Mouse (Mus musculus) liver, postnatal 0 days (tissue): ENCODE measurements around the gene Cers5. TPM values are rescaled to one million over a fixed set of nuclear protein-coding genes. Genes with fewer than 3 reads are reported as not detected.
A peak's percentile ranks its signal among the peaks of the same experiment; 100 is the strongest.

ENCODE experiments used
- ATAC-seq: fragments of 200-750 bp; cut with Nextera tagmentation; 2 replicates; pipeline ENCODE4 v1.8.0; 2017; ENCODE audit warnings: mild to moderate bottlenecking, moderate library complexity
- DNase-seq: peaks from one replicate; pipeline ENCODE4 v3.0.0-alpha.2; 2016
- H3K27ac ChIP-seq: fragments of 300-500 bp; sonication (generic); 2 replicates; pipeline ENCODE4 v1.5.1; 2014; ENCODE audit warnings: antibody characterized with exemption, moderate library complexity, mild to moderate bottlenecking, low read depth
- H3K27me3 ChIP-seq: fragments of 300-500 bp; sonication (generic); 2 replicates; pipeline ENCODE4 v1.6.1; 2014; ENCODE audit warnings: low read length, control low read depth, mixed read lengths; ENCODE audit not compliant: insufficient read depth
- H3K36me3 ChIP-seq: fragments of 300-500 bp; sonication (generic); replicated peaks from 2 replicates; pipeline ENCODE4 v1.6.1; 2014; ENCODE audit warnings: mild to moderate bottlenecking, control low read depth, low read length, moderate library complexity, mixed read lengths; ENCODE audit not compliant: insufficient read depth
- H3K4me1 ChIP-seq: fragments of 300-500 bp; sonication (generic); 2 replicates; pipeline ENCODE4 v1.6.1; 2014; ENCODE audit warnings: antibody characterized with exemption, mild to moderate bottlenecking, control low read depth; ENCODE audit not compliant: insufficient read depth
- H3K4me2 ChIP-seq: fragments of 300-500 bp; sonication (generic); 2 replicates; pipeline ENCODE4 v1.6.1; 2014; ENCODE audit warnings: low read depth, mild to moderate bottlenecking, low read length, moderate library complexity, mixed read lengths
- H3K4me3 ChIP-seq: fragments of 300-500 bp; sonication (generic); 2 replicates; pipeline ENCODE4 v1.5.1; 2014; ENCODE audit warnings: low read depth, low read length
- H3K9ac ChIP-seq: fragments of 300-500 bp; sonication (generic); replicated peaks from 2 replicates; pipeline ENCODE4 v1.6.1; 2014; ENCODE audit warnings: mild to moderate bottlenecking, moderate library complexity
- H3K9me3 ChIP-seq: fragments of 300-500 bp; sonication (generic); 2 replicates; pipeline ENCODE4 v1.6.1; 2016; ENCODE audit warnings: mild to moderate bottlenecking, control low read depth, low read length, mixed read lengths
- CTCF ChIP-seq: sonication (generic); IDR thresholded peaks from 2 replicates; pipeline ENCODE4 v1.5.1; 2016; ENCODE audit warnings: antibody characterized with exemption, low read depth
- EP300 ChIP-seq: IDR thresholded peaks from 2 replicates; pipeline ENCODE4 v1.6.1; 2016; ENCODE audit warnings: antibody characterized with exemption, low read depth, mild to moderate bottlenecking
- WGBS: fragments of 180-500 bp; shearing (Covaris S2); extraction: QIAGEN DNeasy Blood & Tissue Kit; methylation state at CpG from one replicate; pipeline ENCODE4 v1.1.7; 2014; ENCODE audit not compliant: insufficient replicate concordance; 5-methylcytosine and 5-hydroxymethylcytosine counted together
- polyA plus RNA-seq: library from polyadenylated mRNA; unstranded; fragments of >200 nt; fragmentation: Nextera tagmentation; extraction: Ambion mirVana; gene quantifications from 2 replicates; pipeline ENCODE4 v1.2.1, GENCODE M21; 2015

The Cers5 gene
- polyA plus RNA-seq, 1 experiment from 2014 or later = 7.0 TPM

DNA sequence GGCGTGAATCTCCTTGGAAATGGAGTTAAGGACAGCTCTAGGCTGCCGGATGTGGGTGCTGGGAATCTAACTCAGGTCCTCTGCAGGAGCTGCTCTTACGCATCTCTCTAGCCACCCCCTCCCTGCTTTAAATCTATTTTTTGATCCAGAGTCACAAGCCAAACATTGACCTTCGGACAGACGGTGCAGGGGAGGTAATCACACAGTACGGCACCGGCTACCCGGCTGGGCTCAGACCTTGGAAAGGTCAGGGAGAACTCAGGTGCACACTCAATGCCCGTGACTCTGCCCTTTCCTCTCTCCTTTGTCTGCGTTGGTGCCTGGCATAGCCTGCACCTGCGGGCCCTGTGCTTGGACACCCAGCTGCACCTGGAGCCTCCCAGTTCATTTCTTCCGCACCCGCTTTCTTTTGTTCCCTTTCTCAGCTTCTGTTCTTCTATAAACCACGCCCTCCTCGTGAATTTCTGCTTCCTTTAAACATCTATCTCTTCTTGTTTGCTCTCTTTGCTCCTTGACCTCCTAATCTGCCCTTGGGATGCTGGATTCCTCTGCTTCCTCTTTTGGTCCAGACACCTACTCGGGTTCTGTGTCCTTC is 19.6 kb upstream of the Cers5 start:
- TF ChIP-seq CTCF = no peak
- TF ChIP-seq EP300 = no peak
- 73% methylated on average over 16 of the region's 16 CpGs for WGBS
- ATAC-seq (no peak), DNase-seq (no peak)
- no peaks in the 10 kb centered on the region for H3K9me3 ChIP-seq
- H3K9ac ChIP-seq = no peak overlapping the region
- no peaks in the 10 kb centered on the region for H3K4me1 ChIP-seq
- no peak overlapping the region for H3K4me3 ChIP-seq
- no peaks in the 10 kb centered on the region for H3K27me3 ChIP-seq
- H3K4me2 ChIP-seq = no peak overlapping the region
- no peak overlapping the region for H3K27ac ChIP-seq
- peaks cover 22% of the 10 kb centered on the region; the same call in 1 of the 2 replicates for H3K36me3 ChIP-seq

DNA sequence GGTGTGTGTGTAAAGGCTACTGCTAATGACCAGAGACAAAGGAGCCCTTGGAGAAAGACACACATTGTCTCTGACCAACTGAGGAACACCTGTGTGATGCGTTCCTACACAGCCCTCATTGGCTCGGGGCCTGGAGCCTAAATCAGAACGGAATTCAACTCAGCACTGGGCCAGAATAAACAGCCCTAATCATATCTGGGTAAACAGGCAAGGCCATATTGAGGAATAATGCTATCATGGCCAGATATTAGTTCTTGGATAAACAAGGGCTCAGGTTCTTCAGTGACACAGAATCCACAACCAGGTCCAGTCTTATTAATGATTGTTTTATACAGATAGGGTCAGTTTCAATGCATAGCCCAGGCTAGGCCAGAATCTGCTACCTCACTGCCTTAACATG is 18.3 kb upstream of the Cers5 start:
- Histone ChIP-seq H3K4me2 (no peak overlapping the region), H3K4me3 (no peak overlapping the region), H3K4me1 (no peaks in the 10 kb centered on the region), H3K27ac (no peak overlapping the region), H3K27me3 (no peaks in the 10 kb centered on the region), H3K9ac (no peak overlapping the region), H3K36me3 (peaks cover 20% of the 10 kb centered on the region; the same call in 1 of the 2 replicates), H3K9me3 (no peaks in the 10 kb centered on the region)
- TF ChIP-seq EP300 = no peak
- TF ChIP-seq CTCF = no peak
- 76% methylated on average over 3 of the region's 3 CpGs for WGBS
- no peak for ATAC-seq
- no peak for DNase-seq

GRCm38 (mm10) chr15:99790464-99790863 is 17.8 kb upstream of the Cers5 start:
- Histone ChIP-seq H3K27ac (no peak overlapping the region), H3K4me3 (no peak overlapping the region), H3K27me3 (no peaks in the 10 kb centered on the region), H3K4me2 (no peak overlapping the region), H3K9ac (no peak overlapping the region), H3K36me3 (peaks cover 19% of the 10 kb centered on the region; the same call in 1 of the 2 replicates), H3K4me1 (no peaks in the 10 kb centered on the region), H3K9me3 (no peaks in the 10 kb centered on the region)
- 83% methylated on average over 6 of the region's 6 CpGs for WGBS
- no peak for ATAC-seq
- no peak for DNase-seq
- TF ChIP-seq EP300 (no peak), CTCF (no peak)

DNA sequence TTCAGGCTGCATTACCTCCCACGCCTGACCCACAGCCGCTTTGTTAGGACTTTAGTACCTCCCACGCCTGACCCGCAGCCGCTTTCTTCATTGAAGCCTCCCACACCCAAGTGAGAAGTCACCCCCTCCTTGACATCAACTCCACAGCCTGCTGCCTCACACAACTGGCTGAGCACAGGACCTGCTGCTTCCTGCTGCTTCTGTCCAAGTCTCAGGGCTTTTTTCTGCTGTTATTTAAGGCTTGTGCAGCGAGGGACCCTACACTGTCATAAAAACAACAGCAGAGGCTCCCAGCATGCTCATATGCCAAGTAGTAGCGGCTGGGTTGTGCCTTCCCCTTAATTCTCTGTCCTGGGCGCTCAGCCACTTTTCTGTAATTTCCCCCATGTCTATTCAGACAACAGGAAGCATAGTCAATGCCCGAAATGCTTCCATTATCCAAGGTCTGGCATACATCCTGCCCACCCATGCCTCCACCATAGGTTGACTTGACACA is 15.0 kb upstream of the Cers5 start:
- Histone ChIP-seq H3K4me1 (no peaks in the 10 kb centered on the region), H3K9me3 (no peaks in the 10 kb centered on the region), H3K4me2 (no peak overlapping the region), H3K27me3 (no peaks in the 10 kb centered on the region), H3K9ac (no peak overlapping the region), H3K36me3 (peaks cover 20% of the 10 kb centered on the region; the same call in 1 of the 2 replicates), H3K4me3 (no peak overlapping the region), H3K27ac (no peak overlapping the region)
- WGBS = 54% methylated on average over 9 of the region's 9 CpGs
- ATAC-seq (no peak), DNase-seq (no peak)
- TF ChIP-seq CTCF (no peak), EP300 (no peak)

DNA sequence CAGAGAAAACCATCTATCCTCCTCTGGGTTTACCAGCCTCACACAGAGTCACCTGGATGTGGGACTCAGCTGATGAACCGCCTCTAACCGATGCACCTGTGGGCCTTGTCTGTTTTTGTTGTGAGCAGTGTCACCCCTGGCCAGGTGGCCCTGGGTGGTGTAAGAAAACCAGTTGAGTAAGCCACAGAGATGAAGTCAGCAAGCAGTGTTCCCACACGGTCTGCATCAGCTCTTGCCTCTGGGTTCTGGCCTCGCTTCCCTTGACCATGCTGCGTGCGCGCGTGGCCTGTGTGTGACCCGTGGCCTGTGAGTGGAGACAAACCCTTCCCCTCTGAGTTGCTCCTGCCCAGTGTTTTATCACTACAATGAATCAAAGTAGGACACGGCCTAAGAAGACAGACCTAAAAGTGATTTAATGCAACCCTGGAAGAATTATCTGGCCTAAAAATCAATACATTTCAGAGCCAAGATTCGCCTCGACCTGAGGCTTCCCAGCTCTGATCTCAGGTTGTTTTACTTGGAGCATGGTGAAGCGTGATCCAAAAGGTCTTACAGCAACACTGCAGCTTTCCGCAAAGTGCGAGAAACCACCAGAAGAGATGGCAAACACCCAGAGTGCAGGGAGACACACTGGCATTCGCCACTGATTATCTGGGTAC is 6.1 kb upstream of the Cers5 start:
- no peak overlapping the region for H3K9ac ChIP-seq
- no peak for DNase-seq
- WGBS = 83% methylated on average over 16 of the region's 16 CpGs
- TF ChIP-seq CTCF = no peak
- TF ChIP-seq EP300 = no peak
- H3K4me3 ChIP-seq = no peak overlapping the region
- H3K27me3 ChIP-seq = no peaks in the 10 kb centered on the region
- peaks cover 12% of the 10 kb centered on the region for H3K36me3 ChIP-seq
- no peak for ATAC-seq
- H3K4me2 ChIP-seq = no peak overlapping the region
- no peaks in the 10 kb centered on the region for H3K9me3 ChIP-seq
- no peak overlapping the region for H3K27ac ChIP-seq
- no peaks in the 10 kb centered on the region for H3K4me1 ChIP-seq

DNA sequence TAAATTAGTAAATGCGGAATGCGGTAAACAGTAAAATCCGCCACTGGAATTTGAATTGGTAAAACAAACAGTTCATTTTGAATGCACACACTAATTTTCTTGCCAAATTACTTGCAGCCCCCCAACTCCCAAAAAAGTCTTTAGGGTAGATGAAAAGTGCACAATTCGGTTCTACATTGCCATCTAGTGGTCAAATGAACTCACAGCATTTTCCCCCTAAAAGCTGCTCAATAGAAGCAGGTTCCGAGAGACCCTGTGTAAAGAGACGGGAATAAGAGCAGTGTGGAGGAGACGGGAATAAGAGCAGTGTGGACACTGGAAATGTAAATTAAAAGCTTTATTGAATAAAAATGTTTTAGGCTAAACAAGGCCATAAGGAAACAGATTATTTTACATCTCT is 5.5 kb upstream of the Cers5 start:
- TF ChIP-seq EP300 = no peak
- peak; percentile 84 for TF ChIP-seq CTCF
- H3K4me1 ChIP-seq = no peaks in the 10 kb centered on the region
- 36% methylated on average over 7 of the region's 7 CpGs for WGBS
- H3K36me3 ChIP-seq = peaks cover 10% of the 10 kb centered on the region
- H3K27me3 ChIP-seq = no peaks in the 10 kb centered on the region
- no peak for ATAC-seq
- H3K4me2 ChIP-seq = no peak overlapping the region
- H3K9me3 ChIP-seq = no peaks in the 10 kb centered on the region
- no peak for DNase-seq
- no peak overlapping the region for H3K9ac ChIP-seq
- no peak overlapping the region for H3K4me3 ChIP-seq
- no peak overlapping the region for H3K27ac ChIP-seq
